Mouse (Mus musculus): ENCODE results near the gene Slc24a3. TPM values are rescaled to one million over a fixed set of nuclear protein-coding genes. Genes with fewer than 3 reads are reported as not detected.
A peak's percentile ranks its signal among the peaks of the same experiment; 100 is the strongest.

The Slc24a3 gene
- polyA plus RNA-seq, 1 experiment from 2014 or later, result 1.6 TPM

DNA sequence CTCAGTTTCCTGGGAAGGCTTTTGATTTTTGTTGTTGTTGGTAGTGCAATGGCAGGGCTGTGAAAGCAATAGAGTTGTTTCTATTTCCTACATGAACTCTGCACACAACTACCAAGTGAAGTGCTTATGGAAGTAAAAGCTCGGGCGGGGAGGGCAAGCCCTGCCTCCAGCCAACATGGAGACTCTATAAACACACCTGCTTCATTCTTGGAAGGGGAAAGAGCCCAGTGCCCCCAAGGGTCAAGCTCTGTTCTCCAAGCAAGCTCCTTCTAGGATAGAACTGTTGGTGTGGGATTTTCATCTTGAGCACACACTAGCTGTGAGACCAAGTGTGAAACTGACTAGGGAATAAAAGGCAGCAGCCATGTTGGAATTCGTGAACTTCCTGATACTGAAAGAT lies 2.5 kb upstream of the Slc24a3 start:
- peaks cover 17% of the 10 kb centered on the region for H3K27me3 ChIP-seq (replicated peaks)
- no peak overlapping the region for H3K9ac ChIP-seq
- H3K4me1 ChIP-seq, result peaks cover 16% of the 10 kb centered on the region
- H3K4me3 ChIP-seq, result no peak overlapping the region
- H3K36me3 ChIP-seq, result no peaks in the 10 kb centered on the region
- ATAC-seq (ENCODE audit: extremely low read depth, insufficient number of reproducible peaks, low FRiP score, low TSS enrichment), result no peak
- no peak overlapping the region for H3K4me2 ChIP-seq
- no peak overlapping the region for H3K27ac ChIP-seq (replicated peaks)
- no peaks in the 10 kb centered on the region for H3K9me3 ChIP-seq
- WGBS, result 77% methylated on average over 3 of the region's 3 CpGs

DNA sequence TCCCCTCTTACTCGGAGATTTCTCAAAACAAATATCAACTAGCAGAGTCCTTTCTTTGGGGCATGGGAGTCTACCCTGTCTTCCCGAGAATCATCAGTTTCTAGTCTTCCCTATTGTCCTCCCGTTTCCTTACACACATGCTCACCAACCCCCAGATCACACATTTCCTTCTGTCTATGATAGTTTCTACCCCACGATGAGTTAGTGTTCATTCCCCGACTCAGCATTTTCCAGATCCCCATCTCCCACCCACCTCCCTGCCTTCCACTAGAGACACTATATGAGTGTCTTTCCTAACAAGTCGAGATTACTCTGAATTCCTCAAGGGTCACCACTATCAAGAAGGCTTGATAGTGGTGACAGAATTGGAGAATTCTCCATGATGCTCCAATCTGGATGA lies 1.7 kb upstream of the Slc24a3 start:
- Histone ChIP-seq H3K9me3 (no peaks in the 10 kb centered on the region), H3K27ac (replicated peaks) (no peak overlapping the region), H3K4me3 (no peak overlapping the region), H3K27me3 (replicated peaks) (peaks cover 20% of the 10 kb centered on the region), H3K9ac (no peak overlapping the region), H3K4me1 (peaks cover 16% of the 10 kb centered on the region), H3K36me3 (no peaks in the 10 kb centered on the region), H3K4me2 (no peak overlapping the region)
- 63% methylated on average over 6 of the region's 6 CpGs for WGBS
- no peak for ATAC-seq (ENCODE audit: extremely low read depth, insufficient number of reproducible peaks, low FRiP score, low TSS enrichment)

DNA sequence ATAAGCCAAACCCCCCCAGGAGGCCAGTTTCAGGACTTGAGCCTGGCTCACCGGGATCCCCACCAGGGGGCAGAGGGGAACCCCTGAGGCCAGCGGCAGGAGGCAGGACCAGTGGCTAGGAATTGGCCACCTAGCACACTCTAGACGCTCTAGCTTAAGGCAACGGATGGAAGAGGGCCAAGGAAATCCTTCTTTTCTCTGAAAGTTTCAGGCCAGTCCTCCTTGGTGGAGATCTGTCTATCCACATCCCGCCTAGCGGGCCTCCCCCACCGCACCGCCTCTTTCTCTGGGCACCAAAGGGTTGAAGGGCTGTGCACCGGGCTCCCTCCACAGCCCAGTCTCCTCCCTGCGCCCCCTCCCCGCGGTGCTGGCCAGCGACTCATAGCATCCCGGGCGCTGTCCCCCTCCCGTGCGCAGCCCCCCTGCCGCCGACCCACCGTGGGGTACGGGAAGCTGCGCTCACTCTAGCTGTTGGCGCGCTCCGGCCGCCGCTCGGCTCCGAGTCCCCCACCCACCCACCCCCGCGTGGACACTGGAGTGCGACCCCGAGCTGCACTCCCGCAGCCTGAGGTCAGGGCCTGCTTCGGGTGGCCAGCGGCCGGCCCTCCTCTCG lies 397 bp upstream of the Slc24a3 start:
- Histone ChIP-seq H3K9me3 (no peaks in the 10 kb centered on the region), H3K36me3 (no peaks in the 10 kb centered on the region), H3K9ac (peak overlapping the region; percentile 89), H3K4me3 (peak overlapping the region; percentile 78), H3K4me2 (peak overlapping the region; percentile 88), H3K4me1 (peaks cover 16% of the 10 kb centered on the region), H3K27ac (replicated peaks) (peak overlapping the region; percentile 71), H3K27me3 (replicated peaks) (peaks cover 20% of the 10 kb centered on the region)
- ATAC-seq (ENCODE audit: extremely low read depth, insufficient number of reproducible peaks, low FRiP score, low TSS enrichment), result no peak
- 0% methylated on average over 33 of the region's 38 CpGs for WGBS

DNA sequence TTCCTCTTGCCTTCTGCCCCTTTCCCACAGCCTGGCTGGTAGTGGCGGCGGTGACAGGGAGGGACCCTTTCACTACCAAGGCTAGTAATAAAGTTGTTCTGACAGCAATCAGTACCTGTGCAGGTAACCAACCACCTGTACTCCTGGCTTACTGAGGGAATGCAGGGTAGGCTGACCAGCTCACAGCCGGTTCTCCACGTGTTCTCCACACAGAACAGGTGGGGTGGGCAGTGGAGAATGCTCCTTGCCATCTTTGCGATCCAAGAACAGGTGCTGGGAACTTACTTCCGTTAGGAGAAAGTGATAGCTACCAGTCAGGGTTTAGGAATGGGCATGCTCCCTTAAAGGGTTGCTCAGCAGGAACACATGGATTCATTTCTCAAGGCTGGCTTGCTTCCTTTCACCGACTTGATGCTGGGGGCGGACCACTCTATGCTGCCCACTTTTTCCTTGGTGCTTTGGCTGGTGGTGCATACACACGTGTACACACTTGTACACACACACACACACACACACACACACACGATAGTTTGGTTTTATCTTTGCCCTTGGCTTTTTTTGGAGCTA lies 934 bp downstream of the Slc24a3 start:
- Histone ChIP-seq H3K4me3 (peak overlapping the region; percentile 78), H3K36me3 (no peaks in the 10 kb centered on the region), H3K4me2 (peak overlapping the region; percentile 88), H3K4me1 (peaks cover 13% of the 10 kb centered on the region), H3K27ac (replicated peaks) (0 out of 2 replicates have a peak overlapping the region, but pooled peaks have one; percentile 71), H3K9ac (peak overlapping the region; percentile 89), H3K27me3 (replicated peaks) (peaks cover 20% of the 10 kb centered on the region), H3K9me3 (no peaks in the 10 kb centered on the region)
- peak; percentile 22; the same call in 1 of the 2 replicates for ATAC-seq (ENCODE audit: extremely low read depth, insufficient number of reproducible peaks, low FRiP score, low TSS enrichment)
- WGBS, result 8% methylated on average over 9 of the region's 10 CpGs

DNA sequence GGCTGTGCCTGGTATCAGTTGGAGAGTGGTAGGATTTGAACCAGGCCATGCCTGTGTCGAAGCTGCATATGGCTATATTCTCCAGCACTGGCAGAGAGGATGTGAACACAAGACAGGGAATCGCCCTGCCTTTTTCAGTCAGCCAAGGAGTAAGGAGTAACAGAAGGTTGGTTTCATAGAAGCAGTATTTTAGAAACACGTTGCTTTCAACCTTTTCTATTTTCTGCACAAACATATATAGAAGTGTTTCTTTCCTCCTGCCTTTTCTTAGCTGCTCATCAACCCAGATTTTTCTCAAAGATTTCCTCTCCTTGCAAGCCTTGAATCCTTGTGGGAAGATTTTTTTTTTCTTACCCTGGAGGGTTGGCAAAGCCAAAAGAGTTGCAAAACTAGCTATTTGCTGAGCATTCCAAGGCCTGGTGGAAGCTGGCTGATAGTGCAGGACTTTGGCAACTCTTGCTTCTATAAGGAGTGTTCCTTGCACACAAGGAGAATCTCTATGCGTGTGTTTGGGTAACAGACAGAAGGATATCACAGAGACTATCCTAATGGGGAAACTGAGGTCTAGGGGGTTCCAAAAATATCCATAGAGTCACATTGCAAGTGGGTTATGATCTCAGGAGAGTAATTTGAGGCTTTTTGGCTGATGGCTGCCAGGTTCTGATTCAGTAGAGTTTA lies 5.6 kb downstream of the Slc24a3 start:
- H3K27ac ChIP-seq (replicated peaks), result no peak overlapping the region
- H3K4me3 ChIP-seq, result no peak overlapping the region
- 74% methylated on average over 4 of the region's 4 CpGs for WGBS
- H3K36me3 ChIP-seq, result no peaks in the 10 kb centered on the region
- ATAC-seq (ENCODE audit: extremely low read depth, insufficient number of reproducible peaks, low FRiP score, low TSS enrichment), result no peak
- H3K9ac ChIP-seq, result no peak overlapping the region
- peaks cover 16% of the 10 kb centered on the region for H3K27me3 ChIP-seq (replicated peaks)
- H3K4me2 ChIP-seq, result no peak overlapping the region
- peaks cover 13% of the 10 kb centered on the region for H3K4me1 ChIP-seq
- H3K9me3 ChIP-seq, result no peaks in the 10 kb centered on the region

DNA sequence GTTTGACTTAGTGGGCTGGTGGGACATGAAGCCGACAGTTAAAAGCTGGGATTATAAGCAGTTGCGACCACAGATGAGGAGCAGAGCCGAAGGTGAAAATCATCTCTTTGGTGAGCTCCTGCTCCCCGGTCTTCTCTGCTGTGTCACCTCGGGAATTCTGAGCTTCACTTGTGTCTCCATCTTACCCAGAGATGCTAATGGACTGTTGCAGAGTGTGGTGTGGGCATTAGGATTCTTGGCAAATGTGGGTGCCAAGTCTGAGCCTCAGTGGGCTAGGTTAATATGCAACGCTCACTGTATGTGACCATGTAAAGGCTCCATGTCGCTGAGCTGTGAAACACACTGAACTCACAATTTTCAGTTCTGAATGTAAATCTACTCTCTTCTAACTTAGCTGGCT lies 7.5 kb downstream of the Slc24a3 start:
- Histone ChIP-seq H3K4me2 (no peak overlapping the region), H3K4me3 (no peak overlapping the region), H3K9me3 (no peaks in the 10 kb centered on the region), H3K4me1 (no peaks in the 10 kb centered on the region), H3K27ac (replicated peaks) (no peak overlapping the region), H3K36me3 (no peaks in the 10 kb centered on the region), H3K9ac (no peak overlapping the region), H3K27me3 (replicated peaks) (peaks cover 3% of the 10 kb centered on the region; the same call in 1 of the 2 replicates)
- ATAC-seq (ENCODE audit: extremely low read depth, insufficient number of reproducible peaks, low FRiP score, low TSS enrichment), result no peak
- 82% methylated on average over 7 of the region's 7 CpGs for WGBS

DNA sequence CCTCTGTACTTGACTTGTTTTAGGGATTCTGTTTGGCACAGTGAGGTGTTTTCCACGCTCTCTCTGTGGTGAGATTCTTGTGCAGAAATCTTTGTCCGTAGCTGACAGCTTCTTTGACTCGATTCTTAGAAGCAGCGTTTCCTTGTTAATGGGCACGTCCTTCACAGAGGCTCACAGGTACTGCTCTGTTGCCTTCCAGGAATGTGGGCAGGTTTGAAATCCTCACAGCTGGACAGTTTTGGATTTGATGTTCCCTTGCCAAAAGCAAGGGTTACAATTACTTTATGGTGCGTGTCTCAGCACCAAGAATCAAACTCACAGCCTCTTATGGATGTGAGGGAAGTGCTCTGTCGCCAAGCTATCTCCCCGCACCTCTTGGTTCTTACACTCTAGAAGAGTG lies 14.9 kb downstream of the Slc24a3 start:
- Histone ChIP-seq H3K4me1 (no peaks in the 10 kb centered on the region), H3K4me2 (no peak overlapping the region), H3K36me3 (no peaks in the 10 kb centered on the region), H3K27me3 (replicated peaks) (no peaks in the 10 kb centered on the region), H3K27ac (replicated peaks) (no peak overlapping the region), H3K9ac (no peak overlapping the region), H3K9me3 (no peaks in the 10 kb centered on the region), H3K4me3 (no peak overlapping the region)
- ATAC-seq (ENCODE audit: extremely low read depth, insufficient number of reproducible peaks, low FRiP score, low TSS enrichment), result no peak
- 72% methylated on average over 8 of the region's 8 CpGs for WGBS

DNA sequence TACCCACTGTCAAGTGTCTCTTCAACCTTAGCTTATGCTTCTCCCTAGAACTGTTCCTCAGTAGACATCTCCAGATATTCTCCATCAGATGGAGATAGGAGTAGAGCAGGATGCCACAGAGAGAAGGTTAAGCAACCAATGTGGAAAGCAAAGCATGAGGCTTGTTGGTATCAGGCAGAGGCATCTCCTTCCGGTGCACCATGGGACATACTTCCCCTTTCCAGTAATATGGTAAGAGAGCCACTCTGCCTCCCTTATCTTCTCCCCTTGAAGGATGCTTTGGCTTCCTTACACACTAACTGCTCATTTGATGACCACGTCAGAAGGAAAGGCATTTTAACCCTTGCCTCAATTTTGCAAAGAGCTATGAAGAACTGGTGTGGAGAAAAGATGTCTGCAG lies 21.3 kb downstream of the Slc24a3 start:
- 53% methylated on average over 2 of the region's 2 CpGs for WGBS
- ATAC-seq (ENCODE audit: extremely low read depth, insufficient number of reproducible peaks, low FRiP score, low TSS enrichment), result no peak

DNA sequence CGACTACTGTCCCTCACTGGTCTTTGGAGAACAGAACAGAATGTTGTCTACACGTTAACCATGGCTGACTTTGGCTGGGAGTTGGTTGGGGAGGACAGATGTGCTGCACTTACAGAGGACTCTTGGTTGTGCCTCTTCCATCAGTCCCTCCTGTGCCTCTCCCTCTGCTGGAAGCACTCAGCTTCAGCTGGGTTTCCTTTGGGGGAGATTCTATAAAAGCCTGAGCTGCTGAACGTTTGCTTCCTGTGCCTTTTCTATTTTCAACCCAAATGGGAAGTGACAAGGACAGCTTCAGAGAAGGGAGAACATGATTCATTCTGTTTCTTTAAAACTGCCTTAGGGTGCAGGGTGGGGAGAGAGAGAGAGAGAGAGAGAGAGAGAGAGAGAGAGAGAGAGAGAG lies 28.5 kb downstream of the Slc24a3 start:
- H3K4me3 ChIP-seq, result no peak overlapping the region
- H3K4me2 ChIP-seq, result no peak overlapping the region
- no peak for ATAC-seq (ENCODE audit: extremely low read depth, insufficient number of reproducible peaks, low FRiP score, low TSS enrichment)
- 64% methylated on average over 3 of the region's 3 CpGs for WGBS
- H3K36me3 ChIP-seq, result no peaks in the 10 kb centered on the region
- no peak overlapping the region for H3K9ac ChIP-seq
- no peak overlapping the region for H3K27ac ChIP-seq (replicated peaks)
- no peaks in the 10 kb centered on the region for H3K4me1 ChIP-seq
- no peaks in the 10 kb centered on the region for H3K27me3 ChIP-seq (replicated peaks)
- no peaks in the 10 kb centered on the region for H3K9me3 ChIP-seq

More for the DNA sequence above, 21.3 kb downstream of the Slc24a3 start:
- H3K4me2 ChIP-seq, result no peak overlapping the region
- no peaks in the 10 kb centered on the region for H3K36me3 ChIP-seq
- H3K9me3 ChIP-seq, result no peaks in the 10 kb centered on the region
- H3K27me3 ChIP-seq (replicated peaks), result no peaks in the 10 kb centered on the region
- H3K4me1 ChIP-seq, result no peaks in the 10 kb centered on the region
- no peak overlapping the region for H3K27ac ChIP-seq (replicated peaks)
- H3K4me3 ChIP-seq, result no peak overlapping the region
- H3K9ac ChIP-seq, result no peak overlapping the region

DNA sequence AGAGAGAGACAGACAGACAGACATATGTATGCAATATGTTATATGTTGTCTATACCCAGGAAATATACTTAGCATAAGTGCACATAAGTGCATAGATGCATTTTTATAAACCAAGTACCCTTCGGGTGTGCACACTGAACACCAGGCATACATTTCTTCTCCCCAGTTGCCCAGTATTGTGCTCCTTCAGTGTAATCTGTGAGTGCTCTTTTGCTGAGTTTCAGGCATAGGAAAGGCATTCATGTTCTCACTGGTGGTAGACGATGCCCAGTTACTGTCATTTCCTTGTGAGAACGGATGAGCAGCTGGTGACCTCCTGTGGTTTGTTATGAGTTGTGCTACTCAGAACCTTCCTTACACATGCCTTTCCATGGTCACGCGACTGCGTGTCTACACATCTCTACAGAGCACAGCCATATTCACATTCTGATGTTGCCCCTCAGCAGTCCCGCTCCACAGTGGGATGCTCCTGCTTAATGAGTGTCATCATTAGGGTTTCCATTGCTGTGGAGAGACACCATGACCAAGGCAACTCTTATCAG lies 29.0 kb downstream of the Slc24a3 start:
- H3K9ac ChIP-seq, result no peak overlapping the region
- H3K4me3 ChIP-seq, result no peak overlapping the region
- H3K36me3 ChIP-seq, result no peaks in the 10 kb centered on the region
- no peaks in the 10 kb centered on the region for H3K27me3 ChIP-seq (replicated peaks)
- H3K9me3 ChIP-seq, result no peaks in the 10 kb centered on the region
- H3K4me2 ChIP-seq, result no peak overlapping the region
- H3K27ac ChIP-seq (replicated peaks), result no peak overlapping the region
- 81% methylated on average over 7 of the region's 7 CpGs for WGBS
- ATAC-seq (ENCODE audit: extremely low read depth, insufficient number of reproducible peaks, low FRiP score, low TSS enrichment), result no peak
- no peaks in the 10 kb centered on the region for H3K4me1 ChIP-seq

DNA sequence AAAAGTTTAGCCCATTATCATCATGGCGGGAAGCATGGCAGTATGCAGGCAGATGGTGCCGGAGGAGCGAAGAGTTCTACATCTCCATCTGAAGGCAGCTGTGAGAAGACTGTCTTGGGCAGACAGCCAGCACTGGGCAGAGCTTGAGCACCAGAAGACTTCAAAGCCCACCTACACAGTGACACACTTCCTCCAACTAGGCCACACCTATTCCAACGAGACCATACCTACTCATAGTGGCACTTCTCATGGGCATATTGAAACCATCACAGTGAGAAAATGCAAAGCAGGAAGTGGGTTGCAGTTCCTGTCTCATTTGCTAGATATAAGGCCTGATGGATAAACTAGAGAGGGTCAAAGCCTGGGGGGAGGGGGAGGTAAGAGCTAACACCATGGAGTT lies 29.5 kb downstream of the Slc24a3 start:
- Histone ChIP-seq H3K9ac (no peak overlapping the region), H3K4me2 (no peak overlapping the region), H3K27ac (replicated peaks) (no peak overlapping the region), H3K4me1 (no peaks in the 10 kb centered on the region), H3K9me3 (no peaks in the 10 kb centered on the region), H3K27me3 (replicated peaks) (no peaks in the 10 kb centered on the region), H3K36me3 (no peaks in the 10 kb centered on the region), H3K4me3 (no peak overlapping the region)
- ATAC-seq (ENCODE audit: extremely low read depth, insufficient number of reproducible peaks, low FRiP score, low TSS enrichment), result no peak
- 77% methylated on average over 4 of the region's 4 CpGs for WGBS
